In genomic region chr8:11348622-11349021, GRCm38 (mm10) we compare ENCODE assay signal across 15 mouse cellular contexts. TPM values are rescaled to one million over a fixed set of nuclear protein-coding genes. Genes with fewer than 3 reads are reported as not detected.
DNase-seq lines count a peak whose midpoint lies in the region; ATAC-seq and TF ChIP-seq lines count a peak whose summit lies in the region.
"Had no signal": no experiment of that assay in that cellular context is flagged by ENCODE, and none has a peak within 500 bp of the region (broad histone marks: within the 10 kb centered on the region; RNA-seq: fewer than 3 reads in every experiment).

No protein-coding gene starts in this region.

- peak; percentile 53 for DNase-seq in kidney, adult 2 months
- peak; percentile 77 for DNase-seq in embryonic facial prominence, embryonic 14.5 days (ENCODE audit: low spot score)
- DNase-seq in heart, adult 2 months, result peak in 1 of 2 experiments; percentile 69
- no peak for DNase-seq in ovary, postnatal 36 days (ENCODE audit: low spot score)
- no peak for DNase-seq in frontal cortex, postnatal 25 days (ENCODE audit: low spot score in 2 of 2)
- DNase-seq in left cerebral cortex, postnatal 36 days (ENCODE audit: low spot score in 2 of 2), result no peak
- DNase-seq: cerebellum, adult 9-10 months; layer of hippocampus, adult 9-11 months; spleen, adult 18-20 months; thymus, adult 18-20 months had no signal

- H3K79me2 ChIP-seq in heart, adult 2 months (replicated peaks; ENCODE audit: control insufficient read depth, insufficient read depth, low read length), result peaks cover 4% of the 10 kb centered on the region

- no peak for TF ChIP-seq CTCF in kidney, adult 2 months (conservative IDR thresholded peaks at IDR 0.05; ENCODE audit: insufficient read depth, insufficient read length, low read depth, low read length)
- TF ChIP-seq CTCF in heart, adult 2 months (IDR thresholded peaks at IDR 0.05), result no peak

- no peak for ATAC-seq in kidney, embryonic 16.5 days (ENCODE audit: low FRiP score, low TSS enrichment)
- ATAC-seq in embryonic facial prominence, embryonic 14.5 days (ENCODE audit: low read depth), result peak; percentile 71
- ATAC-seq in limb, embryonic 15.5 days (ENCODE audit: insufficient number of reproducible peaks, low FRiP score, low TSS enrichment, low read depth), result peak; percentile 76
- ATAC-seq: intestine, embryonic 16.5 days had no signal

- H3K27me3 ChIP-seq in kidney, adult 2 months (replicated peaks; ENCODE audit: control insufficient read depth, insufficient read depth, low read length), result no peaks in the 10 kb centered on the region
- H3K27me3 ChIP-seq in kidney, embryonic 16.5 days (ENCODE audit: insufficient read depth, low read length), result no peaks in the 10 kb centered on the region
- no peaks in the 10 kb centered on the region for H3K27me3 ChIP-seq in embryonic facial prominence, embryonic 14.5 days (replicated peaks; ENCODE audit: control insufficient read depth, insufficient read depth, low read length)
- no peaks in the 10 kb centered on the region for H3K27me3 ChIP-seq in heart, adult 2 months (ENCODE audit: control insufficient read depth, insufficient read depth, low read length)
- no peaks in the 10 kb centered on the region for H3K27me3 ChIP-seq in limb, embryonic 15.5 days
- H3K27me3 ChIP-seq: forebrain, embryonic 12.5 days had no signal

- no peak for TF ChIP-seq EP300 in heart, adult 2 months (IDR thresholded peaks at IDR 0.05; ENCODE audit: insufficient read depth, low read depth, low read length)

- no peak overlapping the region for H3K9ac ChIP-seq in kidney, embryonic 16.5 days (replicated peaks; ENCODE audit: low read length)
- H3K9ac ChIP-seq in embryonic facial prominence, embryonic 14.5 days (ENCODE audit: low read depth, low read length), result no peak overlapping the region
- no peak overlapping the region for H3K9ac ChIP-seq in heart, adult 2 months (ENCODE audit: low read depth, low read length)
- no peak overlapping the region for H3K9ac ChIP-seq in limb, embryonic 15.5 days
- H3K9ac ChIP-seq: forebrain, embryonic 12.5 days had no signal

- H3K4me3 ChIP-seq in kidney, adult 2 months (ENCODE audit: insufficient read depth, low read depth, low read length), result no peak overlapping the region
- no peak overlapping the region for H3K4me3 ChIP-seq in kidney, embryonic 16.5 days (ENCODE audit: low read length)
- no peak overlapping the region for H3K4me3 ChIP-seq in embryonic facial prominence, embryonic 14.5 days (ENCODE audit: low read depth, low read length)
- H3K4me3 ChIP-seq in heart, adult 2 months, result no peak overlapping the region
- no peak overlapping the region for H3K4me3 ChIP-seq in limb, embryonic 15.5 days
- H3K4me3 ChIP-seq: forebrain, embryonic 12.5 days; megakaryocyte, embryonic 14.5 days had no signal

- H3K4me1 ChIP-seq in kidney, adult 2 months (ENCODE audit: control insufficient read depth, insufficient read depth, low read length), result peaks cover 28% of the 10 kb centered on the region
- H3K4me1 ChIP-seq in kidney, embryonic 16.5 days (ENCODE audit: insufficient read depth, low read length), result peaks cover 15% of the 10 kb centered on the region
- H3K4me1 ChIP-seq in embryonic facial prominence, embryonic 14.5 days (ENCODE audit: control insufficient read depth, insufficient read depth, low read length), result peaks cover 13% of the 10 kb centered on the region
- peaks cover 44% of the 10 kb centered on the region for H3K4me1 ChIP-seq in heart, adult 2 months (ENCODE audit: control insufficient read depth, insufficient read depth, low read length)
- H3K4me1 ChIP-seq in limb, embryonic 15.5 days, result peaks cover 42% of the 10 kb centered on the region
- H3K4me1 ChIP-seq: forebrain, embryonic 12.5 days had no signal

- WGBS in kidney, adult 2 months, result 61% methylated on average over 11 of the region's 11 CpGs
- WGBS in kidney, embryonic 16.5 days, result 79% methylated on average over 11 of the region's 11 CpGs
- WGBS in embryonic facial prominence, embryonic 14.5 days, result 69% methylated on average over 11 of the region's 11 CpGs
- WGBS in heart, adult 2 months, result 11% methylated on average over 11 of the region's 11 CpGs
- WGBS in limb, embryonic 15.5 days, result 79% methylated on average over 11 of the region's 11 CpGs

- intact Hi-C loops in heart, adult 2 months (cut with DNase I), result no loop called here
- intact Hi-C loops in left cerebral cortex, postnatal 36 days (cut with DNase I), result no loop called here

- H3K4me2 ChIP-seq in kidney, embryonic 16.5 days (replicated peaks; ENCODE audit: low read depth, low read length), result no peak overlapping the region
- H3K4me2 ChIP-seq in embryonic facial prominence, embryonic 14.5 days (ENCODE audit: low read depth, low read length), result no peak overlapping the region
- no peak overlapping the region for H3K4me2 ChIP-seq in limb, embryonic 15.5 days
- H3K4me2 ChIP-seq: forebrain, embryonic 12.5 days had no signal

- no peaks in the 10 kb centered on the region for H3K36me3 ChIP-seq in kidney, adult 2 months (ENCODE audit: control insufficient read depth, insufficient read depth, low read length)
- H3K36me3 ChIP-seq in kidney, embryonic 16.5 days (ENCODE audit: insufficient read depth, low read length), result no peaks in the 10 kb centered on the region
- H3K36me3 ChIP-seq in embryonic facial prominence, embryonic 14.5 days (ENCODE audit: control insufficient read depth, insufficient read depth, low read length), result no peaks in the 10 kb centered on the region
- H3K36me3 ChIP-seq in heart, adult 2 months (ENCODE audit: control insufficient read depth, insufficient read depth, low read length), result peaks cover 5% of the 10 kb centered on the region; the same call in 1 of the 2 replicates
- no peaks in the 10 kb centered on the region for H3K36me3 ChIP-seq in limb, embryonic 15.5 days
- H3K36me3 ChIP-seq: forebrain, embryonic 12.5 days had no signal

- no peaks in the 10 kb centered on the region for H3K9me3 ChIP-seq in kidney, embryonic 16.5 days (ENCODE audit: low read length)
- H3K9me3 ChIP-seq in embryonic facial prominence, embryonic 14.5 days (ENCODE audit: control insufficient read depth, low read length), result no peaks in the 10 kb centered on the region
- H3K9me3 ChIP-seq in limb, embryonic 15.5 days, result no peaks in the 10 kb centered on the region
- H3K9me3 ChIP-seq: forebrain, embryonic 12.5 days had no signal

- no peak overlapping the region for H3K27ac ChIP-seq in kidney, adult 2 months (ENCODE audit: insufficient read depth, low read depth, low read length)
- H3K27ac ChIP-seq in kidney, embryonic 16.5 days (ENCODE audit: low read length), result no peak overlapping the region
- peak overlapping the region; percentile 33; the same call in 1 of the 2 replicates for H3K27ac ChIP-seq in embryonic facial prominence, embryonic 14.5 days (replicated peaks; ENCODE audit: low read depth, low read length)
- H3K27ac ChIP-seq in heart, adult 2 months, result peak overlapping the region; percentile 63
- no peak overlapping the region for H3K27ac ChIP-seq in limb, embryonic 15.5 days
- H3K27ac ChIP-seq: forebrain, embryonic 12.5 days had no signal

- no peak for TF ChIP-seq POLR2A in kidney, adult 2 months (IDR thresholded peaks at IDR 0.05; ENCODE audit: low read depth, low read length)
- no peak for TF ChIP-seq POLR2A in heart, adult 2 months (IDR thresholded peaks at IDR 0.05; ENCODE audit: insufficient read depth, low read depth, low read length)

RNA-seq across cellular contexts. Expression of gene Col4a1, which starts 36.0 kb away (rescaled TPM):
- 216 and 304 TPM in 2 replicates for polyA plus RNA-seq in kidney, adult 2 months (2012; rRNA removed)
- polyA plus RNA-seq in kidney, embryonic 16.5 days (2015; fragmentation: Nextera tagmentation; extraction: Ambion mirVana), result 382 and 440 TPM in 2 replicates
- polyA plus RNA-seq in embryonic facial prominence, embryonic 14.5 days (2014; fragmentation: Nextera tagmentation; extraction: Ambion mirVana), result 270 and 289 TPM in 2 replicates
- 100 to 1,000 TPM; 221 to 311 TPM for total RNA-seq in heart, adult 2 months (2021)
- 258 and 384 TPM in 2 replicates for polyA plus RNA-seq in heart, adult 2 months (2012; rRNA removed)
- polyA plus RNA-seq in limb, embryonic 15.5 days (2015; fragmentation: Nextera tagmentation; extraction: Ambion mirVana), result 172 and 209 TPM in 2 replicates
- 10 to 100 TPM; 33.9 to 68.7 TPM for total RNA-seq in left cerebral cortex, postnatal 36 days (2021)

RNA-seq across cellular contexts. Expression of gene Col4a2, which starts 36.0 kb away (rescaled TPM):
- polyA plus RNA-seq in kidney, adult 2 months (2012; rRNA removed), result 75.6 and 83.5 TPM in 2 replicates
- polyA plus RNA-seq in kidney, embryonic 16.5 days (2015; fragmentation: Nextera tagmentation; extraction: Ambion mirVana), result 121 and 126 TPM in 2 replicates
- 92.3 and 95.9 TPM in 2 replicates for polyA plus RNA-seq in embryonic facial prominence, embryonic 14.5 days (2014; fragmentation: Nextera tagmentation; extraction: Ambion mirVana)
- total RNA-seq in heart, adult 2 months (2021), result 100 to 1,000 TPM; 139 to 172 TPM
- 104 and 139 TPM in 2 replicates for polyA plus RNA-seq in heart, adult 2 months (2012; rRNA removed)
- 77.4 and 83.3 TPM in 2 replicates for polyA plus RNA-seq in limb, embryonic 15.5 days (2015; fragmentation: Nextera tagmentation; extraction: Ambion mirVana)
- total RNA-seq in left cerebral cortex, postnatal 36 days (2021), result 10 to 100 TPM; 38.9 to 64.6 TPM

Comparison
In these comparisons a context has a peak if more than half of its experiments do, and no peak if none do; other contexts are left out.
1. DNase-seq: peak in kidney, adult 2 months (single experiment) and embryonic facial prominence, embryonic 14.5 days (single experiment); none in ovary, postnatal 36 days (single experiment), frontal cortex, postnatal 25 days (0 of 2) and left cerebral cortex, postnatal 36 days (0 of 2).
2. H3K27ac ChIP-seq: peak in embryonic facial prominence, embryonic 14.5 days (single experiment) and heart, adult 2 months (single experiment); none in kidney, adult 2 months (single experiment), kidney, embryonic 16.5 days (single experiment) and limb, embryonic 15.5 days (single experiment).